Mouse (Mus musculus) adrenal gland, postnatal 4 days (tissue): Measurements from ENCODE around the gene Gm7951. TPM values are rescaled to one million over a fixed set of nuclear protein-coding genes. Genes with fewer than 3 reads are reported as not detected.
"Not testable (repeated sequence)": the region's sequence is repeated elsewhere in the genome, so short reads cannot be mapped to it uniquely, and the experiment has no call there.

Source experiments
- DNase-seq, 2 experiments: peaks; one replicate each; pipeline ENCODE4 v3.0.0; 2021 to 2022; ENCODE audit warnings: low spot score in 2 of 2, mixed read lengths in 2 of 2
- long read RNA-seq, 2 experiments: library from polyadenylated mRNA; stranded (forward); transcript quantifications; one replicate each; pipeline ENCODE4 v2.0.0; 2021
- total RNA-seq, 2 experiments: library from RNA; stranded (reverse); gene quantifications; 2 replicates each; pipeline ENCODE4 v1.2.3; 2021

The Gm7951 gene
- total RNA-seq = not detected
- long read RNA-seq, experiment 1 = 0 reads
- long read RNA-seq, experiment 2 = 0 reads

DNA sequence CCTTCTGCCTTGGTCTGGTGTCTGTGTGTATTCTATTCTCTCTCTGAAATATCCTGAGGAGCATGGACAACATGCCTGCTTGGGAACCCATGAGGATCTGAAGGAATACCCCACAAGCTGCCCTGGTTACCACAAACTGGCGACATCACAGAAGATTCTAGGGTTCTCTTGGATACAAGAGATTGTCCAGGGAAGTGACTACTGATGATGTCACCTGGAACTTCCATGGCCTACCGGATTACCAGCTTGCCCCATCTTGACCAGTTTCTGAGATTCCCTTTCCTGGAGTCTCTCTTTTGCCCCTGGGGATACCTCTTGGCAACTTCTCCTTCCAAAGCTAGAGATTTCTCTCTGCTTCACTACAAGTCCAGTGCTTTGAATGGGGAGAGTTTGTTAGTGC, at the start of gene Gm7951:
Gm7951 (minus strand) TSS at position 101 of the 400 bp plus-strand sequence.
- DNase-seq = not testable (repeated sequence)

DNA sequence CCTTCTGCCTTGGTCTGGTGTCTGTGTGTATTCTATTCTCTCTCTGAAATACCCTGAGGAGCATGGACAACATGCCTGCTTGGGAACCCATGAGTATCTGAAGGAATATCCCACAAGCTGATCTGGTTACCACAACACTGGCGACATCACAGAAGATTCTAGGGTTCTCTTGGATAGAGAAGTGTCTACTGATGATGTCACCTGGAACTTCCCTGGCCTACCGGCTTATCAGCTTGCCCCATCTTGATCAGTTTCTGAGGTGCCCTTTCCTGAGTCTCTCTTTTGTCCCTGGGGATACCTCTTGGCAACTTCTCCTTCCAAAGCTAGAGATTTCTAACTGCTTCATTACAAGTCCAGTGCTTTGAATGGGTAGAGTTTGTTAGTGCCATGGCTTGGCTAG, 45.4 kb upstream of the Gm7951 start, which contains the start of gene Gm17027:
Gm17027 (minus strand) TSS at position 101 of the 400 bp plus-strand sequence.
- not testable (repeated sequence) for DNase-seq

- DNase-seq = peak; percentile 2
Measured at GRCm38 (mm10) chr14:42134571-42134970, 17.4 kb upstream of the Gm7951 start.

- not testable (repeated sequence) for DNase-seq
Measured at GRCm38 (mm10) chr14:42133806-42134205, 16.6 kb upstream of the Gm7951 start.

Other genes starting within 250 kb of the Gm7951 start
- gene Gm7980, start 210.1 kb downstream of the Gm7951 start, total RNA-seq = not detected
- gene 1700049E17Rik1, start 192.4 kb downstream of the Gm7951 start, total RNA-seq = not detected
- not detected for gene 1700024B05Rik, start 173.4 kb downstream of the Gm7951 start, total RNA-seq
- not detected for gene Gm6401, start 149.4 kb downstream of the Gm7951 start, total RNA-seq
- gene Gm3543, start 134.0 kb downstream of the Gm7951 start, total RNA-seq = not detected
- not detected for gene Gm17027, start 45.3 kb upstream of the Gm7951 start, total RNA-seq
- not detected for gene Gm3573, start 73.4 kb upstream of the Gm7951 start, total RNA-seq
- gene Gm17026, start 142.7 kb upstream of the Gm7951 start, total RNA-seq = not detected
- gene Gm9611, start 180.0 kb upstream of the Gm7951 start, total RNA-seq = not detected
- gene Gm7995, start 192.8 kb upstream of the Gm7951 start, total RNA-seq = not detected